Mouse (Mus musculus) liver, embryonic 14.5 days (tissue): ENCODE data around the gene Bcar3. TPM values are rescaled to one million over a fixed set of nuclear protein-coding genes. Genes with fewer than 3 reads are reported as not detected.

Source experiments
- ATAC-seq: fragments of 200-750 bp; cut with Nextera tagmentation; 2 replicates; pipeline ENCODE4 v1.8.0; 2017; ENCODE audit warnings: moderate number of reproducible peaks, mild to moderate bottlenecking, moderate library complexity; ENCODE audit not compliant: insufficient read depth
- DNase-seq, 3 experiments: peaks; one replicate each; pipeline ENCODE4 v3.0.0-alpha.2; 2012 to 2013; ENCODE audit warnings: low read depth in 3 of 3, low spot score in 3 of 3
- H3K27ac ChIP-seq: fragments of 300-500 bp; sonication (generic); 2 replicates; pipeline ENCODE4 v1.5.1; 2014; ENCODE audit warnings: moderate library complexity, mild to moderate bottlenecking, control low read depth, inconsistent platforms
- H3K27me3 ChIP-seq: fragments of 300-500 bp; sonication (generic); 2 replicates; pipeline ENCODE4 v1.6.1; 2014; ENCODE audit warnings: mild to moderate bottlenecking, low read length, moderate library complexity; ENCODE audit not compliant: control insufficient read depth, insufficient read depth
- H3K36me3 ChIP-seq: fragments of 300-500 bp; sonication (generic); replicated peaks from 2 replicates; pipeline ENCODE4 v1.6.1; 2014; ENCODE audit warnings: low read depth; ENCODE audit not compliant: control insufficient read depth, insufficient read depth
- H3K4me1 ChIP-seq, 2 experiments: fragments of 200-500 bp in 1 of 2; fragments of 300-500 bp in 1 of 2; sonication (generic) in 1 of 2; replicated peaks; 2 replicates each; pipeline ENCODE4 v1.6.1; 2012 to 2014; ENCODE audit warnings: antibody characterized with exemption in 1 of 2, inconsistent platforms in 1 of 2, low read length in 1 of 2; ENCODE audit not compliant: control insufficient read depth in 2 of 2, insufficient read depth in 2 of 2
- H3K4me2 ChIP-seq: fragments of 300-500 bp; sonication (generic); 2 replicates; pipeline ENCODE4 v1.6.1; 2014; ENCODE audit warnings: low read depth, mild to moderate bottlenecking, control low read depth, moderate library complexity
- H3K4me3 ChIP-seq, 2 experiments: fragments of 200-500 bp in 1 of 2; fragments of 300-500 bp in 1 of 2; sonication (generic) in 1 of 2; 2 replicates each; pipeline ENCODE4 v1.5.1; 2012 to 2014; ENCODE audit warnings: low read depth in 2 of 2, low read length in 2 of 2, mild to moderate bottlenecking in 2 of 2, control low read depth in 1 of 2, inconsistent platforms in 1 of 2, moderate library complexity in 1 of 2; ENCODE audit not compliant: insufficient read depth in 1 of 2
- H3K9ac ChIP-seq: fragments of 300-500 bp; sonication (generic); replicated peaks from 2 replicates; pipeline ENCODE4 v1.6.1; 2014; ENCODE audit warnings: mild to moderate bottlenecking, control low read depth, moderate library complexity
- H3K9me3 ChIP-seq: fragments of 300-500 bp; sonication (generic); 2 replicates; pipeline ENCODE4 v1.6.1; 2016; ENCODE audit warnings: low read length, mixed read lengths; ENCODE audit not compliant: control insufficient read depth
- CTCF ChIP-seq: IDR thresholded peaks from 2 replicates; pipeline ENCODE4 v1.5.1; 2016; ENCODE audit warnings: antibody characterized with exemption, low read depth, control low read depth
- EP300 ChIP-seq: IDR thresholded peaks from 2 replicates; pipeline ENCODE4 v1.6.1; 2016; ENCODE audit warnings: antibody characterized with exemption, low read depth
- WGBS: fragments of 180-500 bp; shearing (Covaris S2); extraction: QIAGEN DNeasy Blood & Tissue Kit; methylation state at CpG from one replicate; pipeline ENCODE4 v1.1.7; 2014; ENCODE audit not compliant: insufficient replicate concordance; 5-methylcytosine and 5-hydroxymethylcytosine counted together
- polyA plus RNA-seq, 2 experiments: library from polyadenylated mRNA; depleted of rRNA in 1 of 2; stranded (reverse) in 1 of 2; unstranded in 1 of 2; fragments of >200 nt; fragmentation: Nextera tagmentation in 1 of 2; extraction: Ambion mirVana in 1 of 2; gene quantifications; 2 replicates each; pipeline versions ENCODE4 v1.2.1 to v1.2.3; 2012 to 2014

Gene Bcar3
- polyA plus RNA-seq, 2 experiments = 3.1 to 3.5 TPM

GRCm38 (mm10) chr3:122517726-122518125 is 223.8 kb downstream of the Bcar3 start:
- TF ChIP-seq CTCF = no peak
- ATAC-seq (no peak), DNase-seq (no peak)
- 45% methylated on average over 4 of the region's 4 CpGs for WGBS
- H3K9ac ChIP-seq = no peak overlapping the region
- no peaks in the 10 kb centered on the region for H3K27me3 ChIP-seq
- no peaks in the 10 kb centered on the region for H3K36me3 ChIP-seq
- H3K4me1 ChIP-seq = 0 out of 4 replicates have a peak, but pooled peaks cover 0 to 4% of the 10 kb centered on the region in 2 experiments
- H3K4me3 ChIP-seq = no peak overlapping the region
- no peaks in the 10 kb centered on the region for H3K9me3 ChIP-seq
- no peak overlapping the region for H3K27ac ChIP-seq
- H3K4me2 ChIP-seq = no peak overlapping the region

GRCm38 (mm10) chr3:122518231-122518736 is 224.3 kb downstream of the Bcar3 start:
- Histone ChIP-seq H3K9me3 (no peaks in the 10 kb centered on the region), H3K27me3 (no peaks in the 10 kb centered on the region), H3K4me2 (no peak overlapping the region), H3K4me3 (no peak overlapping the region), H3K36me3 (no peaks in the 10 kb centered on the region), H3K27ac (no peak overlapping the region), H3K9ac (no peak overlapping the region), H3K4me1 (0 out of 4 replicates have a peak, but pooled peaks cover 0 to 2% of the 10 kb centered on the region in 2 experiments)
- WGBS = 47% methylated on average over 9 of the region's 9 CpGs
- ATAC-seq (no peak), DNase-seq (no peak)
- no peak for TF ChIP-seq EP300
- TF ChIP-seq CTCF = no peak

GRCm38 (mm10) chr3:122519082-122519481 is 225.1 kb downstream of the Bcar3 start:
- no peak for DNase-seq
- H3K4me2 ChIP-seq = no peak overlapping the region
- no peaks in the 10 kb centered on the region for H3K36me3 ChIP-seq
- no peaks in the 10 kb centered on the region for H3K27me3 ChIP-seq
- no peak overlapping the region for H3K4me3 ChIP-seq
- H3K4me1 ChIP-seq = 0 out of 4 replicates have a peak, but pooled peaks cover 0 to 2% of the 10 kb centered on the region in 2 experiments
- H3K9me3 ChIP-seq = no peaks in the 10 kb centered on the region
- H3K27ac ChIP-seq = no peak overlapping the region
- H3K9ac ChIP-seq = no peak overlapping the region
- 64% methylated on average over 13 of the region's 13 CpGs for WGBS
- TF ChIP-seq CTCF (no peak), EP300 (no peak)
- no peak for ATAC-seq

- WGBS = 68% methylated on average over 3 of the region's 3 CpGs
- no peak overlapping the region for H3K4me3 ChIP-seq
- H3K27me3 ChIP-seq = no peaks in the 10 kb centered on the region
- H3K9ac ChIP-seq = no peak overlapping the region
- DNase-seq (no peak), ATAC-seq (no peak)
- no peaks in the 10 kb centered on the region for H3K36me3 ChIP-seq
- H3K9me3 ChIP-seq = no peaks in the 10 kb centered on the region
- no peak overlapping the region for H3K27ac ChIP-seq
- H3K4me1 ChIP-seq = 0 out of 4 replicates have a peak, but pooled peaks cover 0 to 2% of the 10 kb centered on the region in 2 experiments
- no peak for TF ChIP-seq EP300
- TF ChIP-seq CTCF = no peak
- no peak overlapping the region for H3K4me2 ChIP-seq
Observed at GRCm38 (mm10) chr3:122520365-122520764, 226.4 kb downstream of the Bcar3 start.

DNA sequence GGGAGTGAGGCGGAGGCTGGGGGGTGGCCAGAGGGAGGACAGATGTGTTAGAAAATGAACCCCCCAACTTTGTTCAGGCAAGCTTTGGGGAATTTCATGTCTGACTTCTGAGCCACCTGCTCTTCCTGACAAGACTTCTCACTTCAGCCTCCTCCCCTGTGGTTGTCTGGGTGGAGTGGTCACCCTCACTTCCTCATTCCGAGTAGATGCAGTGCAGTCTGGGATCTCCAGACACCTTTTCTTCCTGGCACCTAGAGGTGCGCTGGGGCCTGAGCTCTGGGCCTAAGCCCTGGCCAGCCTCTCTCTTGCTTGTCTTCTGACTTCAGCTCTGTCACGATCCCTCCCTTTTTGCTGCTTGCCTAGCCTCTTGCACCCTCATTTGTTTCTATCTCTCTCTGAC is 226.9 kb downstream of the Bcar3 start:
- DNase-seq (no peak), ATAC-seq (no peak)
- Histone ChIP-seq H3K36me3 (no peaks in the 10 kb centered on the region), H3K27ac (no peak overlapping the region), H3K9ac (no peak overlapping the region), H3K27me3 (no peaks in the 10 kb centered on the region), H3K9me3 (no peaks in the 10 kb centered on the region), H3K4me1 (0 out of 4 replicates have a peak, but pooled peaks cover 0 to 2% of the 10 kb centered on the region in 2 experiments), H3K4me2 (no peak overlapping the region), H3K4me3 (no peak overlapping the region)
- TF ChIP-seq CTCF (no peak), EP300 (no peak)
- WGBS = 40% methylated on average over 4 of the region's 4 CpGs
